Mouse (Mus musculus) neural tube, embryonic 11.5 days (tissue): ENCODE results near the gene Sik2. TPM values are rescaled to one million over a fixed set of nuclear protein-coding genes. Genes with fewer than 3 reads are reported as not detected.

ENCODE experiments used
- ATAC-seq: fragments of 200-750 bp; cut with Nextera tagmentation; 2 replicates; pipeline ENCODE4 v1.8.0; 2017; ENCODE audit warnings: moderate number of reproducible peaks, mild to moderate bottlenecking, moderate TSS enrichment, moderate library complexity; ENCODE audit not compliant: insufficient read depth, low FRiP score, low TSS enrichment
- DNase-seq: peaks from one replicate; pipeline ENCODE4 v3.0.0-alpha.2; 2015; ENCODE audit warnings: low spot score
- H3K27ac ChIP-seq: fragments of 300-500 bp; sonication (generic); 2 replicates; pipeline ENCODE4 v1.5.1; 2014; ENCODE audit warnings: low read depth, mild to moderate bottlenecking, low read length
- H3K27me3 ChIP-seq: fragments of 300-500 bp; sonication (generic); 2 replicates; pipeline ENCODE4 v1.6.1; 2014; ENCODE audit warnings: mild to moderate bottlenecking, low read length, mixed read lengths; ENCODE audit not compliant: control insufficient read depth, insufficient read depth
- H3K36me3 ChIP-seq: fragments of 300-500 bp; sonication (generic); 2 replicates; pipeline ENCODE4 v1.6.1; 2014; ENCODE audit warnings: mild to moderate bottlenecking, low read length, moderate library complexity, mixed read lengths; ENCODE audit not compliant: control insufficient read depth, insufficient read depth
- H3K4me1 ChIP-seq: fragments of 300-500 bp; sonication (generic); 2 replicates; pipeline ENCODE4 v1.6.1; 2014; ENCODE audit warnings: low read length, mixed read lengths; ENCODE audit not compliant: control insufficient read depth, insufficient read depth
- H3K4me2 ChIP-seq: fragments of 300-500 bp; sonication (generic); 2 replicates; pipeline ENCODE4 v1.6.1; 2014; ENCODE audit warnings: low read depth, mild to moderate bottlenecking, moderate library complexity
- H3K4me3 ChIP-seq: fragments of 300-500 bp; sonication (generic); 2 replicates; pipeline ENCODE4 v1.5.1; 2014; ENCODE audit warnings: low read depth, low read length
- H3K9ac ChIP-seq: fragments of 300-500 bp; sonication (generic); 2 replicates; pipeline ENCODE4 v1.6.1; 2014; ENCODE audit warnings: mild to moderate bottlenecking, low read length
- H3K9me3 ChIP-seq: fragments of 300-500 bp; sonication (generic); 2 replicates; pipeline ENCODE4 v1.6.1; 2016; ENCODE audit warnings: low read length; ENCODE audit not compliant: control insufficient read depth
- WGBS: fragments of 180-500 bp; shearing (Covaris S2); extraction: QIAGEN DNeasy Blood & Tissue Kit; methylation state at CpG from one replicate; pipeline ENCODE4 v1.1.7; 2014; 5-methylcytosine and 5-hydroxymethylcytosine counted together
- polyA plus RNA-seq: library from polyadenylated mRNA; unstranded; fragments of >200 nt; fragmentation: Nextera tagmentation; extraction: Ambion mirVana; gene quantifications from 2 replicates; pipeline ENCODE4 v1.2.1, GENCODE M21; 2014

The Sik2 gene
- polyA plus RNA-seq, 1 experiment from 2014 or later = 12.4 TPM

GRCm38 (mm10) chr9:50849755-50850154 lies 159.1 kb downstream of the Sik2 start:
- no peaks in the 10 kb centered on the region for H3K9me3 ChIP-seq
- H3K4me2 ChIP-seq = no peak overlapping the region
- 0 out of 2 replicates have a peak, but pooled peaks cover 2% of the 10 kb centered on the region for H3K36me3 ChIP-seq
- ATAC-seq (no peak), DNase-seq (no peak)
- 81% methylated on average over 9 of the region's 9 CpGs for WGBS
- H3K9ac ChIP-seq = no peak overlapping the region
- H3K27me3 ChIP-seq = no peaks in the 10 kb centered on the region
- H3K27ac ChIP-seq = no peak overlapping the region
- no peaks in the 10 kb centered on the region; the same call in 1 of the 2 replicates for H3K4me1 ChIP-seq
- H3K4me3 ChIP-seq = no peak overlapping the region

GRCm38 (mm10) chr9:50849249-50849648 lies 159.6 kb downstream of the Sik2 start:
- WGBS = 24% methylated on average over 8 of the region's 8 CpGs
- peak; percentile 88 for DNase-seq
- Histone ChIP-seq H3K36me3 (0 out of 2 replicates have a peak, but pooled peaks cover 2% of the 10 kb centered on the region), H3K27ac (no peak overlapping the region), H3K4me2 (no peak overlapping the region), H3K9ac (no peak overlapping the region), H3K27me3 (no peaks in the 10 kb centered on the region), H3K9me3 (no peaks in the 10 kb centered on the region), H3K4me3 (no peak overlapping the region), H3K4me1 (no peaks in the 10 kb centered on the region; the same call in 1 of the 2 replicates)
- ATAC-seq = peak; percentile 60; the same call in 1 of the 2 replicates

GRCm38 (mm10) chr9:50848821-50849220 lies 160.1 kb downstream of the Sik2 start:
- H3K36me3 ChIP-seq = peaks cover 3% of the 10 kb centered on the region; the same call in 1 of the 2 replicates
- H3K9me3 ChIP-seq = no peaks in the 10 kb centered on the region
- WGBS = 74% methylated on average over 5 of the region's 5 CpGs
- no peak overlapping the region for H3K4me2 ChIP-seq
- DNase-seq (no peak), ATAC-seq (no peak)
- H3K9ac ChIP-seq = no peak overlapping the region
- no peaks in the 10 kb centered on the region for H3K27me3 ChIP-seq
- H3K27ac ChIP-seq = no peak overlapping the region
- H3K4me1 ChIP-seq = no peaks in the 10 kb centered on the region
- H3K4me3 ChIP-seq = no peak overlapping the region

GRCm38 (mm10) chr9:50847606-50848368 lies 161.1 kb downstream of the Sik2 start:
- no peaks in the 10 kb centered on the region for H3K9me3 ChIP-seq
- peaks cover 6% of the 10 kb centered on the region; the same call in 1 of the 2 replicates for H3K36me3 ChIP-seq
- H3K4me1 ChIP-seq = no peaks in the 10 kb centered on the region
- H3K9ac ChIP-seq = no peak overlapping the region
- no peaks in the 10 kb centered on the region for H3K27me3 ChIP-seq
- no peak overlapping the region for H3K4me3 ChIP-seq
- no peak overlapping the region for H3K4me2 ChIP-seq
- no peak overlapping the region for H3K27ac ChIP-seq
- no peak for DNase-seq
- no peak for ATAC-seq
- WGBS = 73% methylated on average over 12 of the region's 12 CpGs

- DNase-seq = no peak
Observed at GRCm38 (mm10) chr9:50847133-50847532, 161.7 kb downstream of the Sik2 start.

GRCm38 (mm10) chr9:50845547-50845946 lies 163.3 kb downstream of the Sik2 start:
- Histone ChIP-seq H3K4me1 (no peaks in the 10 kb centered on the region), H3K27me3 (no peaks in the 10 kb centered on the region), H3K36me3 (peaks cover 6% of the 10 kb centered on the region; the same call in 1 of the 2 replicates), H3K4me2 (no peak overlapping the region), H3K9ac (no peak overlapping the region), H3K9me3 (no peaks in the 10 kb centered on the region), H3K27ac (no peak overlapping the region), H3K4me3 (no peak overlapping the region)
- ATAC-seq = no peak
- DNase-seq = no peak
- WGBS = 39% methylated on average over 9 of the region's 9 CpGs

More at GRCm38 (mm10) chr9:50847133-50847532, 161.7 kb downstream of the Sik2 start:
- no peaks in the 10 kb centered on the region for H3K27me3 ChIP-seq
- H3K36me3 ChIP-seq = peaks cover 6% of the 10 kb centered on the region; the same call in 1 of the 2 replicates
- no peak overlapping the region for H3K27ac ChIP-seq
- H3K4me1 ChIP-seq = no peaks in the 10 kb centered on the region
- H3K9me3 ChIP-seq = no peaks in the 10 kb centered on the region
- H3K4me3 ChIP-seq = no peak overlapping the region
- no peak overlapping the region for H3K4me2 ChIP-seq
- WGBS = 95% methylated on average over 6 of the region's 6 CpGs
- H3K9ac ChIP-seq = no peak overlapping the region
- no peak for ATAC-seq

- DNase-seq = no peak
Observed at GRCm38 (mm10) chr9:50845081-50845480, 163.8 kb downstream of the Sik2 start, which contains the start of gene Ppp2r1b. Gene Ppp2r1b, plus strand, starts transcription at chr9:50845301.

More at GRCm38 (mm10) chr9:50845081-50845480, 163.8 kb downstream of the Sik2 start, which contains the start of gene Ppp2r1b:
- WGBS = 94% methylated on average over 3 of the region's 3 CpGs
- ATAC-seq = no peak
- Histone ChIP-seq H3K9ac (no peak within 1 kb of the TSS), H3K4me1 (no peaks in the 10 kb centered on the region), H3K4me3 (no peak within 1 kb of the TSS), H3K27ac (no peak within 1 kb of the TSS), H3K27me3 (no peaks in the 10 kb centered on the region), H3K4me2 (no peak within 1 kb of the TSS), H3K36me3 (peaks cover 6% of the 10 kb centered on the region; the same call in 1 of the 2 replicates), H3K9me3 (no peaks in the 10 kb centered on the region)
